Mouse (Mus musculus) lung, adult 2 months (tissue): Measurements from ENCODE around the gene Pdxdc1.

ENCODE experiments used
- CTCF ChIP-seq: fragments of 200-500 bp; IDR thresholded peaks from 2 replicates; pipeline ENCODE4 v1.5.1; 2011; ENCODE audit warnings: mild to moderate bottlenecking, low read length, control low read depth; ENCODE audit not compliant: insufficient read depth
- POLR2A ChIP-seq: fragments of 200-500 bp; IDR thresholded peaks from 2 replicates; pipeline ENCODE4 v1.6.1; 2011; ENCODE audit warnings: low read depth, mild to moderate bottlenecking, control low read depth, low read length, borderline replicate concordance; ENCODE audit errors: extremely low read depth

- TF ChIP-seq POLR2A (no peak), CTCF (no peak)
Observed at GRCm38 (mm10) chr16:13812152-13812551, 90.8 kb downstream of the Pdxdc1 start.
